Mouse (Mus musculus) macrophage (primary cell): ENCODE data around the gene Arid3c. TPM values are rescaled to one million over a fixed set of nuclear protein-coding genes. Genes with fewer than 3 reads are reported as not detected.

Source experiments
- H3K27ac ChIP-seq: fragments of 350-480 bp; formaldehyde crosslinking; 2 replicates; pipeline ENCODE4 v1.9.0; 2021
- H3K36me3 ChIP-seq: fragments of 350-480 bp; formaldehyde crosslinking; 2 replicates; pipeline ENCODE4 v1.9.0; 2021; ENCODE audit errors: inconsistent target
- H3K4me3 ChIP-seq: fragments of 350-480 bp; formaldehyde crosslinking; 2 replicates; pipeline ENCODE4 v1.9.0; 2021; ENCODE audit errors: inconsistent target
- H3K79me2 ChIP-seq: fragments of 350-480 bp; formaldehyde crosslinking; 2 replicates; pipeline ENCODE4 v1.9.0; 2021; ENCODE audit errors: inconsistent target
- WGBS: methylation state at CpG from one replicate; pipeline ENCODE4 v1.1.7; 2026; ENCODE audit warnings: inconsistent platforms; ENCODE audit not compliant: missing documents; 5-methylcytosine and 5-hydroxymethylcytosine counted together
- polyA plus RNA-seq: library from polyadenylated mRNA; stranded (reverse); fragments of 250-400 nt; gene quantifications from 3 replicates; pipeline ENCODE4 v1.2.4, GENCODE M21; 2018; ENCODE audit warnings: inconsistent platforms

Arid3c gene
- polyA plus RNA-seq, 1 experiment from 2014 or later, result not detected

GRCm38 (mm10) chr4:41726826-41727621, 3.9 kb downstream of the Arid3c start:
- Histone ChIP-seq H3K79me2 (peaks cover 9% of the 10 kb centered on the region), H3K36me3 (no peaks in the 10 kb centered on the region), H3K27ac (no peak overlapping the region), H3K4me3 (no peak overlapping the region)
- 37% methylated on average over 17 of the region's 20 CpGs for WGBS

DNA sequence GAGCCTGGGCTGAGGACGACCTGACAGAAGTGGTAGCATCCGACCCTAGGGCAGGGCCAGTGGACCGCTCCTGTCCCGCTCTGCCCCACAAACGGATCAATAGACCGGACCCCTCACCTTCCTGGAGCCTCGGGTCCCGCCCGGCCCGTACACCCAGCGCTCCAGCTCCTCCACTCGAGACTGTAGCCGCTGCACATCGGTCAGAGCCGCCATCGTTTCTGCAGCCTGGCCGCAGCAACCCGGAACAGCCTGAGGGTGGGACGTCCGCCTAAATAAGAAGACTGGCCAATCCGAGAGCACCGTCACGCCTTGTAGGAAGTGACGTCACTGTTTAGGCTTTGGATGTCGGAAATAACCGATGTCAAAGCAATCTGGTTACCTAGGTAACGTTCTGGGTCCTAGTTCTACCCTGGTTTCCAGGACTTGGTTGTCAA, 8.0 kb downstream of the Arid3c start, which contains the start of gene Dctn3:
Dctn3 (minus strand) TSS at position 253 of the 434 bp plus-strand sequence.
- Histone ChIP-seq H3K79me2 (peaks cover 17% of the 10 kb centered on the region), H3K4me3 (peak within 1 kb of the TSS; percentile 95), H3K27ac (peak within 1 kb of the TSS; percentile 21; the same call in 1 of the 2 replicates), H3K36me3 (peaks cover 27% of the 10 kb centered on the region)
- under 1% methylated on average over 27 of the region's 27 CpGs for WGBS

DNA sequence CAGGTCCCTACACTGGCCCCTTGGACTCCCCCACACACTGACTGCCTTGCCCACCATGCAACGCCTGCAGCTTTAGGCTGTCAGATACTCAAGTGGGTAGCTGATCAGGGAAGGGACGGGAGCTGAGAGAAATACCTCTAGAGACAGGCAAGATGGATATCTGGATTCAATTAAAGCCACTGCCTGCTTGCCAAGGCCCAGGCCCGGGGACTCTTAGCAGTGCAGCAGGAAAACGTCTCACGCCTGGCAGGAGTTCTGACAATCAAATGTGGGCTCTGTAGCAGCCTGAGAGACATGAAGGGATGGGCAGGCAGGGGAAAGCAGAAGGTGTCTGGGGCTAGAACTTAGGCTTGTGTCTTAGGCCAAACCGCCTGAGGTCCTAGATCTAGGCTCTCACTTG, 14.1 kb downstream of the Arid3c start:
- Histone ChIP-seq H3K79me2 (peaks cover 6% of the 10 kb centered on the region), H3K27ac (no peak overlapping the region), H3K36me3 (peaks cover 46% of the 10 kb centered on the region), H3K4me3 (no peak overlapping the region)
- WGBS, result 96% methylated on average over 6 of the region's 6 CpGs

- no peaks in the 10 kb centered on the region; the same call in 1 of the 2 replicates for H3K79me2 ChIP-seq
- 89% methylated on average over 5 of the region's 5 CpGs for WGBS
- H3K27ac ChIP-seq, result no peak overlapping the region
- H3K36me3 ChIP-seq, result peaks cover 45% of the 10 kb centered on the region
- H3K4me3 ChIP-seq, result no peak overlapping the region
Observed at GRCm38 (mm10) chr4:41715596-41715995, 15.3 kb downstream of the Arid3c start.

DNA sequence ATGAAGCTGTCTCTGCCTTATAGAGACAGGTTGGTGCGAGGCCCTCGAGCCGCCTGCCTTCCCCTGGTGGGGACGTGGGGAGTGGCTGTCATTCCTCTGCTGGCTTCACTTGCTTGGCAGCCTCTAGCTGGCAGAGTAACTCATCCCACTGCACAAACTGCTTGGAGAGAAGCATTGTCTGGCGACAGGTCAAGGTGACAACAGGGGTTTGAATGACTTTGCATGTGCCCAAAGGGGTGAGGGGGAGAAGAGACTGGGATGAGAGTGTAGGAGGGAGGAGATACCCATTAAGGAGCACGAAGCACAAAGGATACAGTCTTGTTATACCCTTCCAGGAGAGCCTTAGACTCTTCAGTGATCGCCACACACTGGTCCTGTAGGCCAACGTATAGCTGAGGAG, 15.9 kb downstream of the Arid3c start:
- no peak overlapping the region for H3K4me3 ChIP-seq
- no peaks in the 10 kb centered on the region; the same call in 1 of the 2 replicates for H3K79me2 ChIP-seq
- WGBS, result 80% methylated on average over 8 of the region's 8 CpGs
- H3K36me3 ChIP-seq, result peaks cover 39% of the 10 kb centered on the region
- no peak overlapping the region for H3K27ac ChIP-seq

DNA sequence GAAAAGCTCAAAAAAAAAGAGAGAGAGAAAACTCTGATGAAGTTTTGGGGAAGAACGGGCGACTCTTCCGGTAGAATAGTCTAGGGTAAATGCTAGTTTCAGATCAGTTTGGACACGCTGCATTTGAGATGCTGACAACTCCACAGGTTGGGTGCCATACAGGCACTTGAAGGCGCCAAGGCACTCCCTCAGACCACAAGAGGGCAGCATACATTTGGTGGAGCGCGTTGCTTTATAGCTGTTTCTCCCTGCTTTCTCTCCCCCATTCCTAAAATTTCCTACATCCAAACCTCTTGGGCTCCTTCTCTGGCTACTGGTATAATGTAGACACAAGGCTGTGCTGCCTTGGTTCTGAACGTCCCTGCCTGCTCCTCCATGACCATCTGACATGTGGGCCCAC, 16.7 kb downstream of the Arid3c start:
- H3K4me3 ChIP-seq, result no peak overlapping the region
- H3K27ac ChIP-seq, result no peak overlapping the region
- H3K79me2 ChIP-seq, result no peaks in the 10 kb centered on the region; the same call in 1 of the 2 replicates
- H3K36me3 ChIP-seq, result peaks cover 31% of the 10 kb centered on the region
- WGBS, result 12% methylated on average over 8 of the region's 8 CpGs

DNA sequence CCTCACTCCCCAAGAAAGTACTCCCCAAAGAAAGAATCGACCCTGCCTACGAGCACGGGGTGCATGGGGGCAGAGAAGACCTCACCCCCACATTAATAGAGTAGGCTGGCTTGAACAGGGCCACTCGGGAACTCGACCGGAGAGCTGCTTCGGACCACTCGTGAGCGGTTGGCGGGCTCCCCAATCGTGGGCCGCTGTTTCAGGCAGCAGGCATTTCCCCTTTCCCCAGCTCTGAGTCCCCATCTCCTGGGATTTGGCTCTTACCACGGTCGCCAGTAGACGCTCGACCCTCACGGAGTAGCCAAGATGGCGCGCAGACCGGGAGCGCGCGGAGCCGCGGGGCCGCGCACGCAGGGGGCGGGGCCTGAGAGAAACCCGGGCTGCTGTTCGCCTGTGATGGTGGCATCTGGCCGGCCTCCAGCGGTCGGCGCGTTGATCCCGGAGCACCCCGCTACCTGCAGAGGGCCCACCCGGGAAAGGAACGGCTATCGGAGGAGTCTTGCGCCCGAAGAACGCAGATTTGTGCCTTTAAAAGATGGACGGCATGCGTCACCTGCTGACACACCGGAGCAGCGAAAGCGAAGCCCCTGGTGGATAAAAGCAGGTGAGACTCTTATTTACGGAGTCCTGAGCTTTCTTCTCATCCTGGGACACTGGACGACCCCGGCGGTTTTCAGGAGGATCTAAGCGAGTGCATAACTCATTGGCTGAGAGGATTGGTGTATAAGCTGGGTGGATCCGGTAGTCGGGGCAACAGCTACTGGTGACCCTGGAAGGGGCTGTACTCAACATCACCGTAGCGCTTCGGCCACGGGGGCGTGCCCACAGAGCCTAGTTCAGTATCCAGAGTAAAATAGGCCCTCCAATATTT, 17.5 kb downstream of the Arid3c start, which contains the start of gene Rpp25l:
Rpp25l (minus strand) TSS at position 338 of the 871 bp plus-strand sequence.
- peak within 1 kb of the TSS; percentile 91 for H3K4me3 ChIP-seq
- no peaks in the 10 kb centered on the region; the same call in 1 of the 2 replicates for H3K79me2 ChIP-seq
- peaks cover 23% of the 10 kb centered on the region; the same call in 1 of the 2 replicates for H3K36me3 ChIP-seq
- under 1% methylated on average over 61 of the region's 61 CpGs for WGBS
- peak within 1 kb of the TSS; percentile 54 for H3K27ac ChIP-seq

DNA sequence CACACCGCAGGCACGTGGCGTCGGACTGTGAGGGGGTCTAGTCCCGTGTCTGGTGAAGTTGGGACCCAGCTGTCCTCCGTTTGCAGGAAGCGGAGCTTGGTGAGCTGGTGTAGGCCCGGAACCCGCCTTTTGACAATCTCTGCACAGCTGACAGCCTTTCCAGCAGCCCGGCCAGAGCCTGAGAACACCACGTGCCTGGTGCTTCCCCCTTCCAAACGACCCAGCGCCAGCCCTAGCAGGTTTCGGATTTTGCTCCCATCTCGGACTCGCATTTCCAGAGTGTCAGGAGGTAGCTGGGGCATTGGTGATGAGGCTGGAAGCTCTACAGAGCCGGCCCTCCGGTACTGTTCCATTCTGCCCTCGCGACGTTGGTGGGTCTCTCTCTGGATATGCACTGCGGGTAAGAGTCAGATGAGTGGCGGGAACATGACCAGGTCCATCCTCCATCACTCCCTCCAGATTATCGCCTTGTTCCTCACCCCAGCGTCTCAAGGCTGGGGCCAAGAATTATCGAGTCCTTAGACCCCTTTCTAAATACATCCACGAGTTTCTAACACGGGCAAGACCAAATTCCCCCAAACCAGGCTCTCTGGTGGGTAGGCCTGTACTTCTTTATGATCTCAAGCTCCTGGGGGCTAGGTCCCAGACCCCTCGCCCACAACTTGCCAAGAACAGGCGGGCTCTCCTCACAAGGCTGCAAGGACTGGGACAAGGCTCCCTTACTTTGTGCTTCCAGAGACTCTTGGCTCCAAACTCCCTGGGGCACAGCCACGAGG, 18.3 kb downstream of the Arid3c start:
- H3K36me3 ChIP-seq, result peaks cover 16% of the 10 kb centered on the region; the same call in 1 of the 2 replicates
- peak overlapping the region; percentile 91 for H3K4me3 ChIP-seq
- peak overlapping the region; percentile 54 for H3K27ac ChIP-seq
- no peaks in the 10 kb centered on the region; the same call in 1 of the 2 replicates for H3K79me2 ChIP-seq
- 50% methylated on average over 27 of the region's 31 CpGs for WGBS

DNA sequence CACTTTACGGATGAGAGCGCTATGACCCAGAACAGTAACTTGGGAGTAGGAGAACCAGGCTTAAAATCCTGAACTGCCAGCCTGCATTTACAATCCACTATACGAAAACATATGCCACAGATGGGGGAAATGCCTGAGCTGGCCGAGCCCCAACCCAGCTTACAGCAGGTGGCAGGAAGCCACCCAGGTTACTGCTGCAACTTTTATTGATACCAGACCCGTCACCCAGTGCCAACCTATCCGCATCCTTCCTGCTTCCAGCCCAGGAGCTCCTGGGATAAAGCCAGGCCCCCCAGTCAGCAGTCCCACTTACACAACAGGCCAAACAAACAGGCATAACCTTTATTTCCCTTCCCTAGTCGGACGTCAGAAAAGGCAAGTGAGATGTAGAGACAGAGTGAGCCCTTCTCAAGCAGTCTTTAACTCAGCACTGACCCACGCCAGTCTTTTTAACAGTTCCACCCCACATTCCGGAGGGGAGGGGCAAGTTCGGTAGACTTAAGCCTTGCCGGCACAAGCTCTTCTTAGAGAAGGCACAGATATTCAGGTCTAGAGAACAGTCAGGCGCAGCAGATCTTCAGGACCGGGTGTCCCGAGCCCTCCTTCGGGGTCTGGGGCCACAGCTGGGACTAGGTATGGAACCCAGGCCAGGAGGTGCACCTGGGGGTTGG, 19.1 kb downstream of the Arid3c start:
- H3K4me3 ChIP-seq, result no peak overlapping the region
- 88% methylated on average over 16 of the region's 16 CpGs for WGBS
- H3K27ac ChIP-seq, result no peak overlapping the region

GRCm38 (mm10) chr4:41710229-41710628, 20.7 kb downstream of the Arid3c start:
- 86% methylated on average over 4 of the region's 4 CpGs for whole genome bisulfite sequencing
- no peak overlapping the region for H3K27ac ChIP-seq
- no peak overlapping the region for H3K4me3 ChIP-seq
- no peaks in the 10 kb centered on the region; the same call in 1 of the 2 replicates for H3K79me2 ChIP-seq
- H3K36me3 ChIP-seq, result no peaks in the 10 kb centered on the region

More for the DNA sequence above, 19.1 kb downstream of the Arid3c start:
- H3K36me3 ChIP-seq, result peaks cover 8% of the 10 kb centered on the region; the same call in 1 of the 2 replicates
- H3K79me2 ChIP-seq, result no peaks in the 10 kb centered on the region; the same call in 1 of the 2 replicates

DNA sequence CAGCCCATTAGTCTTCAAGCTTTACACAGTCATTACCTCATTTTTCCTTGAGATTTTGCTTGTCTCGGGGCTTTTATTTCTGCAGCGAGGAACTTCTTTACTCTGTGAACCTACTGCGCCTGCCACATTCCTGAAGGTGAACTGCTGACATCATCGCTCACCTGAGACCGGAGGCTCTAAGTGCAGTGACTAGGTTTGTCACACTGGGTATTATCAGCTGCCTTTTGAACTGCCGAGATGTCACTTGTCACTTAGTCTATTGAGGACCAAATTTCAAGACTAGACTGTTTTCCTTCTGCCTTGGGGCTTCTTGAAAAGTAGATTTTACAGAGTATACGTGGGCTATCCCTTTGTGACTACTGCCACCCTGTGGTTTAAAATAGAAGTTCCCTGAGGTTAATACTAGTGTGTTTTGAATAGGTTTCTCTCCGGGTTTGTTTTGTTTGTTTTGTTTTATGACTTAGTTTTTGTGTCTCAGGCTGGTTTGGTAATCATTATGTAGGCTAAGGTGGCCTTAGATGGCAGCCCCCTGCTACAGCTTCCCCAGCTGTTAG, 22.7 kb downstream of the Arid3c start:
- no peak overlapping the region for H3K27ac ChIP-seq
- no peak overlapping the region for H3K4me3 ChIP-seq
- no peaks in the 10 kb centered on the region; the same call in 1 of the 2 replicates for H3K79me2 ChIP-seq
- WGBS, result 53% methylated on average over 7 of the region's 8 CpGs
- H3K36me3 ChIP-seq, result no peaks in the 10 kb centered on the region

GRCm38 (mm10) chr4:41707011-41707535, 23.9 kb downstream of the Arid3c start:
- H3K27ac ChIP-seq, result no peak overlapping the region
- H3K4me3 ChIP-seq, result no peak overlapping the region
- 13% methylated on average over 13 of the region's 13 CpGs for WGBS
- H3K79me2 ChIP-seq, result no peaks in the 10 kb centered on the region
- no peaks in the 10 kb centered on the region for H3K36me3 ChIP-seq
